Mouse (Mus musculus) macrophage (primary cell): ENCODE measurements around the gene Hist1h1d. TPM values are rescaled to one million over a fixed set of nuclear protein-coding genes. Genes with fewer than 3 reads are reported as not detected.
"Not testable (repeated sequence)": the region's sequence is repeated elsewhere in the genome, so short reads cannot be mapped to it uniquely, and the experiment has no call there.

ENCODE experiments used
- H3K27ac ChIP-seq: fragments of 350-480 bp; formaldehyde crosslinking; 2 replicates; pipeline ENCODE4 v1.9.0; 2021
- H3K36me3 ChIP-seq: fragments of 350-480 bp; formaldehyde crosslinking; 2 replicates; pipeline ENCODE4 v1.9.0; 2021; ENCODE audit errors: inconsistent target
- H3K4me3 ChIP-seq: fragments of 350-480 bp; formaldehyde crosslinking; 2 replicates; pipeline ENCODE4 v1.9.0; 2021; ENCODE audit errors: inconsistent target
- H3K79me2 ChIP-seq: fragments of 350-480 bp; formaldehyde crosslinking; 2 replicates; pipeline ENCODE4 v1.9.0; 2021; ENCODE audit errors: inconsistent target
- WGBS: methylation state at CpG from one replicate; pipeline ENCODE4 v1.1.7; 2026; ENCODE audit warnings: inconsistent platforms; ENCODE audit not compliant: missing documents; 5-methylcytosine and 5-hydroxymethylcytosine counted together
- polyA plus RNA-seq: library from polyadenylated mRNA; stranded (reverse); fragments of 250-400 nt; gene quantifications from 3 replicates; pipeline ENCODE4 v1.2.4, GENCODE M21; 2018; ENCODE audit warnings: inconsistent platforms

The Hist1h1d gene
- polyA plus RNA-seq, 1 experiment from 2014 or later = 0.10 TPM

GRCm38 (mm10) chr13:23519416-23519815 is 33.6 kb upstream of the Hist1h1d start:
- Histone ChIP-seq H3K4me3 (peak overlapping the region; percentile 50), H3K36me3 (no peaks in the 10 kb centered on the region), H3K27ac (no peak overlapping the region), H3K79me2 (no peaks in the 10 kb centered on the region)
- WGBS = 2% methylated on average over 9 of the region's 10 CpGs

- Histone ChIP-seq H3K27ac (no peak overlapping the region), H3K36me3 (no peaks in the 10 kb centered on the region), H3K79me2 (no peaks in the 10 kb centered on the region), H3K4me3 (no peak overlapping the region)
- WGBS = 3% methylated on average over 14 of the region's 14 CpGs
These were observed 31.4 kb upstream of the Hist1h1d start for GRCm38 (mm10) chr13:23521703-23522102.

DNA sequence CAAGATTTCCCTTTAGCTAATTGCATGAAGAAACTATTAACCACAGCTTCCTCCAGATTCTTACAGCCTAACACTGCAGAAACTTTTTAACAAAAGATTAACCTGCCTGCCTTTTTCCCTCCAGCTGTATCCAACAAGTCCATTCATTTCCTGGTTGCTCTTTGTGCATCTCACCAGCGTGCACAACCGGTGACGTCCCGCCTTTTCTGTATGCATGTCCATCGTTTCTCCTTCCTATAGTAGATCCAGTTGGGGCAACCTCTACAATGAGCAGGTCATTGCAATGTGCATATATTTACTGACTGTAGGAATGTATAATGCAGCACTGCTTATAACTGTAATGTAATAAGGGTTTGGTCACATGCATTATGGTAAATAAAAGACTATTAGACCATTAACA is 29.1 kb upstream of the Hist1h1d start:
- Histone ChIP-seq H3K79me2 (no peaks in the 10 kb centered on the region), H3K4me3 (no peak overlapping the region), H3K36me3 (no peaks in the 10 kb centered on the region), H3K27ac (no peak overlapping the region)
- WGBS = 45% methylated on average over 5 of the region's 5 CpGs

- Histone ChIP-seq H3K79me2 (no peaks in the 10 kb centered on the region), H3K36me3 (no peaks in the 10 kb centered on the region), H3K27ac (no peak overlapping the region), H3K4me3 (no peak overlapping the region)
- WGBS = 18% methylated on average over 5 of the region's 5 CpGs
These were observed 28.4 kb upstream of the Hist1h1d start for GRCm38 (mm10) chr13:23524654-23525053.

GRCm38 (mm10) chr13:23525901-23526300 is 27.2 kb upstream of the Hist1h1d start:
- no peaks in the 10 kb centered on the region for H3K36me3 ChIP-seq
- H3K27ac ChIP-seq = no peak overlapping the region
- peak overlapping the region; percentile 27; the same call in 1 of the 2 replicates for H3K4me3 ChIP-seq
- no peaks in the 10 kb centered on the region for H3K79me2 ChIP-seq
- WGBS = 6% methylated on average over 10 of the region's 10 CpGs

GRCm38 (mm10) chr13:23526312-23526711 is 26.8 kb upstream of the Hist1h1d start:
- H3K79me2 ChIP-seq = no peaks in the 10 kb centered on the region
- H3K36me3 ChIP-seq = no peaks in the 10 kb centered on the region
- H3K27ac ChIP-seq = no peak overlapping the region
- H3K4me3 ChIP-seq = peak overlapping the region; percentile 27
- WGBS = 1% methylated on average over 15 of the region's 17 CpGs

- no peak overlapping the region for H3K4me3 ChIP-seq
- no peak overlapping the region for H3K27ac ChIP-seq
- WGBS = 93% methylated on average over 5 of the region's 5 CpGs
- H3K79me2 ChIP-seq = no peaks in the 10 kb centered on the region
- H3K36me3 ChIP-seq = no peaks in the 10 kb centered on the region
These were observed 24.1 kb upstream of the Hist1h1d start for GRCm38 (mm10) chr13:23529005-23529404.

GRCm38 (mm10) chr13:23529480-23530165 is 23.4 kb upstream of the Hist1h1d start:
- 26% methylated on average over 2 of the region's 2 CpGs for WGBS
- no peaks in the 10 kb centered on the region for H3K79me2 ChIP-seq
- H3K27ac ChIP-seq = peak overlapping the region; percentile 91; the same call in 1 of the 2 replicates

DNA sequence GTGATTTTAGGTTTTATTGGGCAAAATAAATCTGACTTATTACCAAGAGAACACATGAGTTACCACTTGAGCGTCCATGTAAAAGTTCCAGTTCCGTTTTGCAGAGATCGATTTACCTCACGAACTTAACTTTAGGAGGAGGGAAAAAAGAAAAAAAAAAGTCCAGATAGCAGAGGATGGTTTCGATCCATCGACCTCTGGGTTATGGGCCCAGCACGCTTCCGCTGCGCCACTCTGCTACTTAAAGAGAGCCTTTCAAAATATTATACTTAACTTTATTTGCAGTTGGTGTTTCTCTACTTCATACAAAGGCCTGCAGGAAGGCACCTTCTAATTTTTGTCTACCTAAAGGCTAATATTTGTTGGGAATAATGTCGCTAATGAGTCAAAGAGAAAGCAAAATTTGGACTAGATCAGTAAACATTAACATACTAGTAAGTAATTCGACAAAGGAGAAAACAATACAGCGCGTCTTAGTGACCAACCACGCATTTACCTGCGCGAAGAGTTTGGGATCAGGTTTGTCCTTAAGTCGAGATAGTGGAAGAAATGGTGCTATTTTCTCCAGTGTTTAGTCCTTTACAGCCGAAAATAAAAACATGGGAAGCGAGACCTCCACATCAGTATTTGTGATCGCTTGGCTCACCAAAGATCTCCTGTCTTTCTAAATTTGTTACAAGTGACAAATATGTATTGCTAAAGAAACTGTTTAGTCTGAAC is 22.7 kb upstream of the Hist1h1d start:
- Histone ChIP-seq H3K79me2 (no peaks in the 10 kb centered on the region), H3K27ac (peak overlapping the region; percentile 91), H3K4me3 (peak overlapping the region; percentile 58), H3K36me3 (no peaks in the 10 kb centered on the region)
- 2% methylated on average over 20 of the region's 20 CpGs for WGBS

More at GRCm38 (mm10) chr13:23529480-23530165, 23.4 kb upstream of the Hist1h1d start:
- Histone ChIP-seq H3K36me3 (no peaks in the 10 kb centered on the region), H3K4me3 (peak overlapping the region; percentile 58)

GRCm38 (mm10) chr13:23530901-23531875 is 21.9 kb upstream of the Hist1h1d start, which contains the start of gene Hist1h4h:
Gene Hist1h4h, plus strand, starts transcription at chr13:23531050.
- no peaks in the 10 kb centered on the region for H3K79me2 ChIP-seq
- peak within 1 kb of the TSS; percentile 58 for H3K4me3 ChIP-seq
- H3K27ac ChIP-seq = peak within 1 kb of the TSS; percentile 91
- WGBS = under 1% methylated on average over 50 of the region's 70 CpGs
- H3K36me3 ChIP-seq = no peaks in the 10 kb centered on the region

GRCm38 (mm10) chr13:23532262-23533075 is 20.6 kb upstream of the Hist1h1d start:
- Histone ChIP-seq H3K36me3 (no peaks in the 10 kb centered on the region), H3K4me3 (peak overlapping the region; percentile 37), H3K79me2 (no peaks in the 10 kb centered on the region), H3K27ac (peak overlapping the region; percentile 91)
- WGBS = 36% methylated on average over 9 of the region's 9 CpGs

DNA sequence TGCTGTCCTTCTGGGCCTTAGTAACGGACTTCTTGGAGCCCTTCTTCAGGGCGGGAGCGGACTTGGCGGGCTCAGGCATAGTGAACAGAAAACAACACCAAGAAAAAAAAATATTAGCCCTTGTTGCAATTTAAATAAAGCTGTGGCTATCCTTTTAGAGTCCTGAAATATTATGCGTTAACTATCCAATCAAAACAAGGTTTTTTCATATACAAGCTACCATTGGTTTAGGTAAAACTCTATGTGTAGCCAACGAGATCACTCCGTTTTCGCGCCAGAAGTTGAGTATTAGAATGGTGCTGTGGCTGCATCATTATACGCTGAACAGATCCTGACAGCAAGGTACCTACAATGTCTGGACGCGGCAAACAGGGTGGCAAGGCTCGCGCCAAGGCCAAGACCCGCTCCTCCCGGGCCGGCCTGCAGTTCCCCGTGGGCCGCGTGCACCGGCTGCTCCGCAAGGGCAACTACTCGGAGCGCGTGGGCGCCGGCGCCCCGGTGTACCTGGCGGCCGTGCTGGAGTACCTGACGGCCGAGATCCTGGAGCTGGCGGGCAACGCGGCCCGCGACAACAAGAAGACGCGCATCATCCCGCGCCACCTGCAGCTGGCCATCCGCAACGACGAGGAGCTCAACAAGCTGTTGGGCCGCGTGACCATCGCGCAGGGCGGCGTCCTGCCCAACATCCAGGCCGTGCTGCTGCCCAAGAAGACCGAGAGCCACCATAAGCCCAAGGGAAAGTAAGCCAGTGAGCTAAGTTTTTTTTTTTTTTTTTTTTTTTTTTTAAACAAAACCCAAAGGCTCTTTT is 19.3 kb upstream of the Hist1h1d start, which contains the start of gene Hist1h2af:
Hist1h2af (plus strand) TSS at position 347 of the 808 bp plus-strand sequence.
- Histone ChIP-seq H3K4me3 (peak within 1 kb of the TSS; percentile 41), H3K27ac (peak within 1 kb of the TSS; percentile 91)
- H3K36me3 ChIP-seq, H3K79me2 ChIP-seq: not testable (repeated sequence)
- WGBS = 4% methylated on average over 12 of the region's 53 CpGs
